ENCODE assay signal across 9 mouse cellular contexts in genomic region chr17:79354174-79354443, GRCm38 (mm10). TPM values are rescaled to one million over a fixed set of nuclear protein-coding genes. Genes with fewer than 3 reads are reported as not detected.
DNase-seq lines count a peak whose midpoint lies in the region; ATAC-seq and TF ChIP-seq lines count a peak whose summit lies in the region.
"Had no signal": no experiment of that assay in that cellular context is flagged by ENCODE, and none has a peak within 500 bp of the region (broad histone marks: within the 10 kb centered on the region; RNA-seq: fewer than 3 reads in every experiment).

No protein-coding gene starts in this region.

- 0 out of 2 replicates have a peak, but pooled peaks cover 3% of the 10 kb centered on the region for H3K4me1 ChIP-seq in kidney, adult 2 months (ENCODE audit: control insufficient read depth, insufficient read depth, low read length)
- no peaks in the 10 kb centered on the region for H3K4me1 ChIP-seq in G1E (ENCODE audit: insufficient read depth, low read depth, low read length)
- H3K4me1 ChIP-seq in hindbrain, embryonic 11.5 days (replicated peaks; ENCODE audit: control insufficient read depth, insufficient read depth, low read length), result no peaks in the 10 kb centered on the region
- H3K4me1 ChIP-seq in midbrain, embryonic 12.5 days, result peaks cover 17% of the 10 kb centered on the region

- H3K36me3 ChIP-seq in kidney, adult 2 months (ENCODE audit: control insufficient read depth, insufficient read depth, low read length), result no peaks in the 10 kb centered on the region
- no peaks in the 10 kb centered on the region for H3K36me3 ChIP-seq in G1E (replicated peaks)
- no peaks in the 10 kb centered on the region for H3K36me3 ChIP-seq in hindbrain, embryonic 11.5 days (ENCODE audit: control insufficient read depth, insufficient read depth, low read length)
- H3K36me3 ChIP-seq in midbrain, embryonic 12.5 days, result no peaks in the 10 kb centered on the region

- DNase-seq in kidney, adult 2 months, result no peak
- DNase-seq in kidney, postnatal 4 days, result no peak
- DNase-seq in G1E (ENCODE audit: low spot score), result no peak
- DNase-seq in hindbrain, embryonic 11.5 days (ENCODE audit: low spot score), result no peak
- no peak for DNase-seq in adrenal gland, adult 8-10 months
- no peak for DNase-seq in spleen, adult 18-20 months
- DNase-seq in urinary bladder, postnatal 25 days (ENCODE audit: low spot score), result no peak

- H3K4me2 ChIP-seq in hindbrain, embryonic 11.5 days (replicated peaks; ENCODE audit: low read depth, low read length), result peak overlapping the region; percentile 98
- H3K4me2 ChIP-seq in midbrain, embryonic 12.5 days (replicated peaks), result peak overlapping the region; percentile 93

- 2% methylated on average over 6 of the region's 6 CpGs for WGBS in kidney, adult 2 months
- WGBS in hindbrain, embryonic 11.5 days, result 0% methylated on average over 6 of the region's 6 CpGs
- 0% methylated on average over 6 of the region's 6 CpGs for WGBS in midbrain, embryonic 12.5 days

- H3K27ac ChIP-seq in kidney, adult 2 months (ENCODE audit: insufficient read depth, low read depth, low read length), result peak overlapping the region; percentile 71; the same call in 1 of the 2 replicates
- H3K27ac ChIP-seq in hindbrain, embryonic 11.5 days (ENCODE audit: low read depth, low read length), result peak overlapping the region; percentile 85; the same call in 1 of the 2 replicates
- peak overlapping the region; percentile 86 for H3K27ac ChIP-seq in midbrain, embryonic 12.5 days (replicated peaks)

- no peak for ATAC-seq in G1E (ENCODE audit: extremely low read depth, insufficient number of reproducible peaks, low FRiP score, poor library complexity, severe bottlenecking)
- ATAC-seq in hindbrain, embryonic 11.5 days (ENCODE audit: low FRiP score), result no peak
- no peak for ATAC-seq in midbrain, embryonic 12.5 days (ENCODE audit: low FRiP score, low read depth)

- no peak for TF ChIP-seq POLR2A in kidney, adult 2 months (IDR thresholded peaks at IDR 0.05; ENCODE audit: low read depth, low read length)

- no peaks in the 10 kb centered on the region for H3K27me3 ChIP-seq in kidney, adult 2 months (replicated peaks; ENCODE audit: control insufficient read depth, insufficient read depth, low read length)
- no peaks in the 10 kb centered on the region for H3K27me3 ChIP-seq in G1E (ENCODE audit: insufficient read depth, low read length)
- H3K27me3 ChIP-seq in hindbrain, embryonic 11.5 days (ENCODE audit: control insufficient read depth, insufficient read depth, low read length), result peaks cover 6% of the 10 kb centered on the region
- peaks cover 52% of the 10 kb centered on the region for H3K27me3 ChIP-seq in midbrain, embryonic 12.5 days
- H3K27me3 ChIP-seq: Patski had no signal

- peak overlapping the region; percentile 77 for H3K4me3 ChIP-seq in kidney, adult 2 months (ENCODE audit: insufficient read depth, low read depth, low read length)
- H3K4me3 ChIP-seq in G1E (ENCODE audit: low read depth, low read length), result peak overlapping the region; percentile 13; the same call in 1 of the 2 replicates
- peak overlapping the region; percentile 60 for H3K4me3 ChIP-seq in hindbrain, embryonic 11.5 days (ENCODE audit: low read depth, low read length)
- H3K4me3 ChIP-seq in midbrain, embryonic 12.5 days, result peak overlapping the region; percentile 63

- H3K9me3 ChIP-seq in G1E (replicated peaks), result peaks cover 46% of the 10 kb centered on the region
- H3K9me3 ChIP-seq in hindbrain, embryonic 11.5 days (ENCODE audit: control insufficient read depth, low read length), result no peaks in the 10 kb centered on the region
- no peaks in the 10 kb centered on the region for H3K9me3 ChIP-seq in midbrain, embryonic 12.5 days

- peak overlapping the region; percentile 81 for H3K9ac ChIP-seq in hindbrain, embryonic 11.5 days (ENCODE audit: low read depth, low read length)
- H3K9ac ChIP-seq in midbrain, embryonic 12.5 days (replicated peaks), result peak overlapping the region; percentile 77

- TF ChIP-seq CTCF in kidney, adult 2 months (conservative IDR thresholded peaks at IDR 0.05; ENCODE audit: insufficient read depth, insufficient read length, low read depth, low read length), result no peak
- TF ChIP-seq CTCF in G1E (IDR thresholded peaks at IDR 0.05; ENCODE audit: low read depth, low read length), result no peak

RNA-seq across cellular contexts. Expression of gene Cdc42ep3, which starts 0.8 kb away (rescaled TPM):
- 12.0 and 14.2 TPM in 2 replicates for polyA plus RNA-seq in kidney, adult 2 months (2012; rRNA removed)
- total RNA-seq in G1E (2014; fragmentation: Nextera tagmentation), result not detected in 2 replicates
- 0.11 TPM in 1 of 2 replicates, not detected in the other for total RNA-seq in G1E (2017)
- polyA plus RNA-seq in G1E (2012), result not detected in 2 replicates
- 28.8 and 34.1 TPM in 2 replicates for polyA plus RNA-seq in hindbrain, embryonic 11.5 days (2014; fragmentation: Nextera tagmentation; extraction: Ambion mirVana)
- 31.5 and 33.5 TPM in 2 replicates for polyA plus RNA-seq in midbrain, embryonic 12.5 days (2016; fragmentation: Nextera tagmentation; extraction: Ambion mirVana)
- total RNA-seq in adrenal gland, adult 8-10 months (2022), result 10 to 100 TPM in 2 of 4 experiments, 1 to 10 TPM in 2; 9.0 to 16.0 (median 11.8) TPM

Comparison
In these comparisons a context has a peak if more than half of its experiments do, and no peak if none do; other contexts are left out.
1. H3K4me3 ChIP-seq: peak in every context shown above with its lines; median percentile 77 in kidney, adult 2 months; 63 in midbrain, embryonic 12.5 days; 60 in hindbrain, embryonic 11.5 days; 13 in G1E.
2. RNA of gene Cdc42ep3, which starts 0.8 kb away (polyA plus RNA-seq): 28.8 to 34.1 TPM in hindbrain, embryonic 11.5 days, 31.5 to 33.5 TPM in midbrain, embryonic 12.5 days and 12.0 to 14.2 TPM in kidney, adult 2 months; not detected in G1E; every median in the first group is over 10 times any median in the second.
3. Peak in every context shown above with its lines, with median percentiles within 50 percentile points of each other: H3K27ac ChIP-seq.